Mouse (Mus musculus) megakaryocyte, embryonic 14.5 days (primary cell): ENCODE data around the gene Farp1.

ENCODE experiments used
- FLI1 ChIP-seq: IDR thresholded peaks from 2 replicates; pipeline ENCODE4 v1.6.1; 2012; ENCODE audit warnings: low read length, inconsistent platforms, mixed read lengths
- GATA1 ChIP-seq: IDR thresholded peaks from 3 replicates; pipeline ENCODE4 v1.6.1; 2012; ENCODE audit warnings: mixed read lengths, low read length, inconsistent platforms, borderline replicate concordance

- TF ChIP-seq GATA1 (no peak), FLI1 (no peak)
These were observed 1.7 kb downstream of the Farp1 start for GRCm38 (mm10) chr14:121036612-121037221.
